Mouse (Mus musculus) natural killer cell, adult 2 months (primary cell): Measurements from ENCODE around the gene Mdga1.

Source experiments
- DNase-seq, 2 experiments: peaks; one replicate each; pipeline ENCODE4 v3.0.0; 2022; ENCODE audit warnings: low spot score in 2 of 2

The Mdga1 gene

DNA sequence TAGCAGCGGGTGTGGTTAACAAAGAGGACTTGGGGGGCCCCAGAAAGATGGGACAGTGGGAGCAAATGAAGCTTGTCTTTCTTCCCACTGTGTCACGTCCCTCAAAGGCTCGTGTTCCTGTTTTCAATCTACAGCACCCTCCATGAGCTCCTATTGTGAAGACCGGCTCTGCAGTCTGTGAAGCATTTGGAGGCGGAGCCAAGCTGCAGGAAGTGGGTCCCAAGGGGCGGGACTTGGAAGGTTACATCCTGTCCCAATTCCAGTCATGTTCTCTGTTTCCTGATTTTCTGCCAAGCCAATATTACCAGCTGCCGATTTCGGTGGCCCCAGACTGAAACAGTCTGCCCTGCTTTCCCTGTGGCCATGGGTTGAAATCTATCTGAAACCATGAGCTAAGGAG lies 11.7 kb upstream of the Mdga1 start:
- DNase-seq = no peak

- DNase-seq = peak; percentile 20 to 34
Measured at GRCm38 (mm10) chr17:29979841-29980240, 10.0 kb upstream of the Mdga1 start.

GRCm38 (mm10) chr17:29979020-29979419 lies 9.1 kb upstream of the Mdga1 start:
- DNase-seq = no peak

DNA sequence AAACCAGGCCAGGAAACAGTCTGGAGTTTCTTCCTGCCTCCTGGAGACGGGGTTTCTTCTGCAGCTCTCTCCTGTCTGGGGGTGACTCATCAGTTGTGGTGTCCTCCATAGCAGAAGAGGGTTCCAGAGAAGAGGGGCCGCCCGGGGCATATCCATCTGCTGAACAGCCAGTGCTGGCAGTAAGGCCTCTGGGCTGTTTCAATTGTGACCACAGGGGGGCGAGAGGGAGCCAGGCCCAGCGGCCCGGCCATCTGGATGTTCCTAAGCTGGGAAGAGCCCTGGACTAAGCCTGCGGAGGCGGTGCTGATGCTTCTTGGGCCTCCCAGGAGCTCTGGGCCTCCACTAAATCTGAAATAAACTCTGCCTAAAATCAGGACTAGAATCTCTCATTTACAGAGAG lies 5.8 kb upstream of the Mdga1 start:
- DNase-seq = peak; percentile 42 to 63

DNA sequence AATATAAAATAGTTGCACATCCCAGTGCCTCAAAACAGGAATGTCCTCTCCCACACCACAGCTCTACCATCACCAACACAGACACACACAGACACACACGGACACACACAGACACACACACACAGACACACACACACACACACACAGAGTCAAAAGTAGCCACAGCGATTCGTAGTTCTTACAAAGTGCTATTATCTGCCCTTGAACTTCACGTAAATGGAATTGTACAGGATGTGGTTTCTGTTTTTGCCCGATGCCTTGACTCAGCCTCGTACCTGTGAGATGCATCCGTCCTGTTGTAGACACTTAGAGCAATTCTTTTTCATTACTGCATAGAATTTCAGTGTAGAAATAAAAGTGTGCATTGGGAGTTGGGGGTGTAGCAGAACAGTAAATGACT lies 3.3 kb upstream of the Mdga1 start:
- peak; percentile 38 to 56 for DNase-seq

DNA sequence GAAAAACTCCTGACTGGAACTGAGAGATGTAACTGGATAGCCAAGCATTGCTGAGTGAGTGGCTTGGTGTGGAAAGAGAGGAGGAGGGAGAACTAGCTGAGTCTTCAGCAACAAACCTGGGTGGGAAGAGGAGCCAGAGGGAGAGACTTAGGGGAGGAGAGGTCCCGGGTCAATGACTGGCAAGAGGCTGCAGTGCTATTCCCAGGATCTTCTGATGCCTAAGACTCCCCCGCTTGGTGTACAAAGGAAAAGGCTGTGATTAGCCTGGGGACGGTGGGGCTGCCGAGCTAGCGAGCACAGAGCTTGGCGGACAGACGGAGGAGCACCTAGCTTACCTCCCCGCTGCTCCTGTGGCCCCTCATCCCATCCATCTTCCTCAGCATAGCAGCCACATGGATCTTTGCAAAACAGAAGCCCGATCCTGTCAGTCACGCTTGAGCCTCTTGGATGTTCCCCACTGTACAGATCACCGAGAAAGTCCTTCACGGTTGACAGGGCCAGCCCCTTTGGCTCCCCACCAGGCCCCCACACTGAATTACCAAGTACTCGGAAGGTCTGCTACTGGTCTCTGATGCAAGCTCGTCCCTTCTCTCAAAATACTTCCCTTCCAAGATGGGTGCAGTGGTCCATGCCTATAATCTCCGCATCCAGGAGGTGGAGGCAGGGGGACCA lies 2.0 kb upstream of the Mdga1 start:
- no peak for DNase-seq

DNA sequence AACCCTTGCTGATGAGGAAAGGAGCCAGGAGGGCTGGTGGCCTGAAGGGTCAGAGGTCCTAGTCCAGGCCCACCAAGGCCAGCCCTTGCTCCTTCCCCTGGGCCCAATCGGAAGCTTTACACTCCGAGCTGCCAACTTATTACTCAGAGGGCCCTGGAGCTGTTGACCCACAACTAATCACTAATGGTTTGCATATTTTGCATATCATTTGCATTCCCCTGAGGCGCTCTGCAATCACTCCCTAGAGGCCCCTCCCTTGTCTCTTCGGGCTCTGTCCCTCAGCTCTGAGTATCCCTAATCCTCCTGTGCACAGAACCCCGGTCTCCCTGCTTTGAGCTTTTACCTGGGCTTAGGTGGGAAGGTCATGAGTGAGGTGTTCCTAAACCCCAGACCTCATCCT lies 4.4 kb downstream of the Mdga1 start:
- peak in 1 of 2 experiments; percentile 16 for DNase-seq

GRCm38 (mm10) chr17:29963730-29964259 lies 6.1 kb downstream of the Mdga1 start:
- peak; percentile 20 to 24 for DNase-seq

GRCm38 (mm10) chr17:29955880-29956279 lies 14.0 kb downstream of the Mdga1 start:
- DNase-seq = no peak

DNA sequence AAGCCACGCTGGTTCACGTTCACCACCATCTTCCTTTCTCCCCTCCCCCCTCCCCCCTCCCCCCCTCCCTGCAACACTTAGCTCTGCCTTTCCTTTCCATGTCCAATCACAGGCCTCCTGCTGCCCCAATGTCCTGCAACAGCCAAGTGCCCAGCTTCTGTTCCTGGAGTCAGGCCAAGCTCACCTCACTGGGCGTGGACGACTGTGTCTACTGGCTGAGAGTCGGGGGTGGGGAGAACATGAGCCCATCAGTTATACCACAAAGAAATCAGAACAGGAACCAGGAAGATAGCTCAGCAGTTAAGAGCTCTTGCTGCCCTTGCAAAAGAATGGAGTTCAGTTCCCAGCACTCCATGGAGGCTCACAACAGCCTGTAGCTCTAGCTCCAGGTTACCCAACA lies 15.6 kb downstream of the Mdga1 start:
- no peak for DNase-seq

DNA sequence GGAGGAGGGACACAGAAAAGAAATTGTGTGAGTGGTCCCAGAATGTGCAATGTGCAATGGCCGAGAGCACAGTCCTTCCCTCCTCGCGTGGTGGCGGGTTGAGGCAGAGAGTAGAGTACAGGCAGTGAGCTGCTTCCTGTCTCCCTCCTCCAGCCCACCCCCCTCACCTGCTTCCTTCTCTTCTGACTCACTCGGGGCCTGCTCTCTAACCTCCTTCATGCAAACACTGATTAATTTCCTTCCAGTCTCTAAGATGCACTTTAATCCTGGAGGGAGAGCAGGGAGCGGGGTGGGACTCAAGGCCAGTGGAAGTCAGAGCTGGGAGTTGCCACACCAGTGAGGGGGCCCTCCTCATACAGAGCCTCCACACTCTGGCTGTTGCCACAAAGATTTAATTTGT lies 18.8 kb downstream of the Mdga1 start:
- no peak for DNase-seq

- DNase-seq = no peak
Measured at GRCm38 (mm10) chr17:29950574-29950973, 19.3 kb downstream of the Mdga1 start.

GRCm38 (mm10) chr17:29947271-29947714 lies 22.6 kb downstream of the Mdga1 start:
- DNase-seq = no peak

GRCm38 (mm10) chr17:29944376-29944775 lies 25.5 kb downstream of the Mdga1 start:
- no peak for DNase-seq

GRCm38 (mm10) chr17:29939011-29939410 lies 30.9 kb downstream of the Mdga1 start:
- DNase-seq = no peak

DNA sequence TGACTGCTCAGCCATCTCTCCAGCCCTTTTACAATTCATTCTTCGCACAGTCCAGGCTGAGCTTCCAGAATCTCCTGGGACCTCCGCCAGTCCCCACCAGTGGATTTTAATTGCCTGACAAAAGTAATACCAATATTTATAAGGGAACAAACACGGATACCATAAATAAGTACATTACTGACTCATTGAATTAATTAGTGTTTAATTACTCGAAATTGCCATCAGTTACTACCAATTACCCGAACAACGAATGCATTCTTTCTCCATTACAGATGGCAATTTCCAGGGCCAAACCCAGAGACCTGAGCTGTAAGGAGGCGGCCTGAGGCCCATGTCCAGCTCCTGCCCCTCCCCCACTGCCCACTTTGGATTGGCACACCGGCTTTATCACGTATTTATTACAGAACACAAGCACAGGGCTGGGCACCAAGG lies 32.5 kb downstream of the Mdga1 start:
- DNase-seq = no peak

DNA sequence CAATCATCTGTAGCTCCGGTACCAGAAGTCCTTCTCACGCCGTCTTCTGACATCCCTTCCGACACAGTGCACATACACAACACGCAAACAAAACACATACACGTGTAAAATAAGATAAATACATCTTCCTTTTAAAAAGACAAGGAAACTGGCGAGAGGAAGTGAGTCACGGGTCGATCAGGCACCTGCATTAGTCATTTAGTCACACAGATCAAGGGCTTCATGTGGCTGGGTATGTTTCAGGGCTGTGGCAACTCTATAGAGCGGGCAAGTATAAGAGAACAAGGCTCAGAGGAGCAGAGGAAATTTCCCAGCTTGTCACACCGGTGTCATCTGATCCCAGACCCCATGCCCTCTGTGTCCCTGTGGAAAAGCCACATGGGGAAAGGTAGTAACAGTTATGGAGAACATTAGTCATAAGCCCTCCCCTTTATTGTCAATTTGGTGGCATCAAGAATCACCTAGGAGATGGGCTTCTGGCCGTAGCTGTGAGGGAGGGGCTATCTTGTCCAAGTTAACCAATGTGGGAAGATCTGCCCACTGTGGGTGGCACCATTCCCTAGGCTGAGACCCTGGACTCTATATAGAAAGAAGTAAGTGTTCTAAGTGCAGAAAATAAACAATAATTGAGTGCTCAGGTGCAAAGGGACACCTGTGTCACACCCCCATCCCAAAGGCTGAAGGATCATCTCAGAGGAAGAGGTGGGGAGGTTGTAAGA lies 35.6 kb downstream of the Mdga1 start:
- no peak for DNase-seq

DNA sequence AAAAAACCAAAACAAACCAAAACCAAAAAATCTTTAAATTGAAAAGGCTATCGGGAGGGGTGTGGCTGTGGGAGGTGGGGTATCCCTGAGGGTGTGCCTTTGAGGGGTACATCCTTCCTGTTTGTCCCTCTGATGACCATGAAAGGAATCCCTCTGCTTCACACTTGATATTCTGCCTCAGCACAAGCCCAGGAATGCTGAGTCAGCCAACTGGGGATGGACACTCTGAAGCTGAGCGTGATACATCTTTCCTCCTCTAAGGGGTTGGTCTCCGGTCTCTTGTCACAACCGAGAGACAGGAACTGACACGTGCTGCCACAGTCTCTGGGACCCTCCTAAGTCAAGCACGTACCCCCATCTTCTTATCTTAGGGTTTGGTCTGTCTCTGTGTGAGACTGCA lies 37.1 kb downstream of the Mdga1 start:
- DNase-seq = no peak

- DNase-seq = no peak
Measured at GRCm38 (mm10) chr17:29931224-29931945, 38.5 kb downstream of the Mdga1 start.

DNA sequence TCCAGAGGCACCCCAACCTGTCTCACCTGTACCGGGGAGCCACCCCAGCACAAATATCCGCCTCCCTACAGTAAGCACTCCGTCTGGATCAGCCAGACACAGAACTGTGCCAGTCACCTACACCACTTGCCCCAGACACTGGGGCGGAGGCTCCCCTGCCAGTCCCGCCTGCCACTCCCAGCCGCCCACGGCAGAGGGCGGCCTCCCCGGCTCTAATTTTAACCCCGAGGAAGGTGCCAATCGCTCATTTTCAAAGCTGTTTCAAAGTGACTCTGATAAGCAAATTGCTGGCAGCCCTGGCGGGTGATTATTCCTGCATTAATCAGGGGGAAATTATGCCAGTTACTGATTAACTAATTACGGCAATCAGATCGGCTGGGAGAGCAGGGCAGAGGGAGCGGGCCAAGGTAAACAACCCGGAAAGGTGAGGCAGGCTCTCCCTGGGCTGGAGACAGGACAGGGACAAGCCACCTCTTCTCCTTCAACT lies 41.1 kb downstream of the Mdga1 start:
- DNase-seq = peak in 1 of 2 experiments; percentile 16

- no peak for DNase-seq
Measured at GRCm38 (mm10) chr17:29925608-29926606, 44.0 kb downstream of the Mdga1 start.
